In genomic region chr9:70241411-70241961, GRCm38 (mm10) we compare ENCODE assay signal across 10 mouse cellular contexts. TPM values are rescaled to one million over a fixed set of nuclear protein-coding genes. Genes with fewer than 3 reads are reported as not detected.
A peak's percentile ranks its signal among the peaks of the same experiment; 100 is the strongest.
DNase-seq lines count a peak whose midpoint lies in the region; ATAC-seq lines count a peak whose summit lies in the region.
"Had no signal": no experiment of that assay in that cellular context is flagged by ENCODE, and none has a peak within 500 bp of the region (broad histone marks: within the 10 kb centered on the region; RNA-seq: fewer than 3 reads in every experiment).

No protein-coding gene starts in this region.

- no peaks in the 10 kb centered on the region for H3K36me3 ChIP-seq in embryonic facial prominence, embryonic 13.5 days
- no peaks in the 10 kb centered on the region for H3K36me3 ChIP-seq in forebrain, embryonic 13.5 days (ENCODE audit: poor library complexity, severe bottlenecking)
- no peaks in the 10 kb centered on the region for H3K36me3 ChIP-seq in forebrain, embryonic 10.5 days (replicated peaks)
- H3K36me3 ChIP-seq: forebrain, embryonic 15.5 days; midbrain, embryonic 10.5 days had no signal

- no peak overlapping the region for H3K4me3 ChIP-seq in embryonic facial prominence, embryonic 13.5 days
- no peak overlapping the region for H3K4me3 ChIP-seq in forebrain, embryonic 13.5 days
- H3K4me3 ChIP-seq in forebrain, embryonic 10.5 days: no peak overlapping the region
- H3K4me3 ChIP-seq: forebrain, embryonic 15.5 days; midbrain, embryonic 10.5 days had no signal

- peak overlapping the region; percentile 85 for H3K27ac ChIP-seq in embryonic facial prominence, embryonic 13.5 days
- no peak overlapping the region for H3K27ac ChIP-seq in forebrain, embryonic 13.5 days
- no peak overlapping the region for H3K27ac ChIP-seq in forebrain, embryonic 10.5 days
- H3K27ac ChIP-seq: forebrain, embryonic 15.5 days; midbrain, embryonic 10.5 days had no signal

- 37% methylated on average over 8 of the region's 8 CpGs for WGBS in embryonic facial prominence, embryonic 13.5 days
- 79% methylated on average over 8 of the region's 8 CpGs for WGBS in forebrain, embryonic 13.5 days
- WGBS in forebrain, embryonic 10.5 days: 90% methylated on average over 8 of the region's 8 CpGs

- H3K9ac ChIP-seq in embryonic facial prominence, embryonic 13.5 days: no peak overlapping the region
- H3K9ac ChIP-seq in forebrain, embryonic 13.5 days: no peak overlapping the region
- H3K9ac ChIP-seq: forebrain, embryonic 15.5 days had no signal

- H3K4me1 ChIP-seq in embryonic facial prominence, embryonic 13.5 days: peaks cover 36% of the 10 kb centered on the region
- H3K4me1 ChIP-seq in forebrain, embryonic 13.5 days: no peaks in the 10 kb centered on the region
- peaks cover 6% of the 10 kb centered on the region; the same call in 1 of the 2 replicates for H3K4me1 ChIP-seq in forebrain, embryonic 10.5 days
- H3K4me1 ChIP-seq: forebrain, embryonic 15.5 days had no signal

- no peaks in the 10 kb centered on the region for H3K27me3 ChIP-seq in embryonic facial prominence, embryonic 13.5 days
- H3K27me3 ChIP-seq in forebrain, embryonic 13.5 days: no peaks in the 10 kb centered on the region
- no peaks in the 10 kb centered on the region for H3K27me3 ChIP-seq in forebrain, embryonic 10.5 days (ENCODE audit: poor library complexity, severe bottlenecking)
- H3K27me3 ChIP-seq: forebrain, embryonic 15.5 days had no signal

- H3K9me3 ChIP-seq in embryonic facial prominence, embryonic 13.5 days: 0 out of 2 replicates have a peak, but pooled peaks cover 3% of the 10 kb centered on the region
- no peaks in the 10 kb centered on the region for H3K9me3 ChIP-seq in forebrain, embryonic 13.5 days (replicated peaks)
- no peaks in the 10 kb centered on the region for H3K9me3 ChIP-seq in forebrain, embryonic 10.5 days
- H3K9me3 ChIP-seq: forebrain, embryonic 15.5 days; midbrain, embryonic 10.5 days had no signal

- DNase-seq in 3134 (ENCODE audit: extremely low read depth, insufficient read length, low spot score): peak; percentile 57
- peak; percentile 61 for DNase-seq in kidney, postnatal 10 days
- DNase-seq in lung, adult 18-20 months: peak; percentile 72 to 80
- DNase-seq in adrenal gland, postnatal 25 days: no peak
- DNase-seq in forebrain, embryonic 10.5 days (ENCODE audit: extremely low spot score, low spot score): no peak
- DNase-seq in left cerebral cortex, adult 11 months (ENCODE audit: low spot score): no peak

- peak overlapping the region; percentile 29 for H3K4me2 ChIP-seq in embryonic facial prominence, embryonic 13.5 days
- no peak overlapping the region for H3K4me2 ChIP-seq in forebrain, embryonic 13.5 days
- H3K4me2 ChIP-seq: forebrain, embryonic 15.5 days had no signal

- ATAC-seq in embryonic facial prominence, embryonic 13.5 days (ENCODE audit: insufficient number of reproducible peaks, insufficient read depth, low FRiP score, low TSS enrichment, low read depth): peak; percentile 45; the same call in 1 of the 2 replicates
- no peak for ATAC-seq in forebrain, embryonic 13.5 days
- ATAC-seq: forebrain, embryonic 15.5 days had no signal

RNA-seq across cellular contexts. Expression of gene Myo1e, which starts 34.3 kb away (rescaled TPM):
- polyA plus RNA-seq in embryonic facial prominence, embryonic 13.5 days (2015; fragmentation: Nextera tagmentation; extraction: Ambion mirVana): 23.2 and 24.5 TPM in 2 replicates
- 5.1 and 6.9 TPM in 2 replicates for polyA plus RNA-seq in forebrain, embryonic 13.5 days (2015; fragmentation: Nextera tagmentation; extraction: Ambion mirVana)
- total RNA-seq in adrenal gland, postnatal 25 days (2021): 24.5 TPM in 2 replicates
- 11.4 and 12.5 TPM in 2 replicates for polyA plus RNA-seq in forebrain, embryonic 10.5 days (2016; fragmentation: Nextera tagmentation; extraction: Ambion mirVana)

Comparison
In these comparisons a context has a peak if more than half of its experiments do, and no peak if none do; other contexts are left out.
1. DNase-seq: peak in 3134 (single experiment), kidney, postnatal 10 days (single experiment) and lung, adult 18-20 months (2 of 2); none in adrenal gland, postnatal 25 days (single experiment), forebrain, embryonic 10.5 days (single experiment) and left cerebral cortex, adult 11 months (single experiment).